Mouse (Mus musculus): Measurements from ENCODE around the gene Ssh2. TPM values are rescaled to one million over a fixed set of nuclear protein-coding genes. Genes with fewer than 3 reads are reported as not detected.

Ssh2 gene
- polyA plus RNA-seq, 1 experiment: not detected

DNA sequence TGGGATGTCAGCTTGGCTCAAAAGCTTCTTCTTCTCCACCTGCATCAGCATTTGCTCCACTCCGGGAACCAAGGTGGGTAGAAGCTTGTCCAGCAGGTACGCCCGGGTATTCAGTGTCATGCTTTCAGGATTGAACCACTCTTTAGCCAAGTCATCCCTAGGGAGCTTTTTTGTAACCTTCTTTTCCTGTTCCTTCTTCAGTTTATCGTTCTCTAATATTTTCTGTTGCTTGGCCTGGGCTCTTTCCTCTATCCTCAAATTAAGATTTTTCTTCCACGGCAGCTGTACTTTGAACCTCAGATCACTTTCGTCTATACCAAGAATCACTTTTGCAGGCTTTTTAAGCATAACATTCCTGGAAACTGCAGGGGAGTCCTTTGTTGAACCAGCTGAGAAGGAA lies 27.2 kb upstream of the Ssh2 start, which contains the start of gene Efcab5:
Gene Efcab5 (minus strand): TSS at position 101 of the 400 bp plus-strand sequence.
- WGBS: 85% methylated on average over 6 of the region's 6 CpGs
- no peak within 1 kb of the TSS for H3K27ac ChIP-seq (ENCODE audit: insufficient read depth, low read depth, low read length)

DNA sequence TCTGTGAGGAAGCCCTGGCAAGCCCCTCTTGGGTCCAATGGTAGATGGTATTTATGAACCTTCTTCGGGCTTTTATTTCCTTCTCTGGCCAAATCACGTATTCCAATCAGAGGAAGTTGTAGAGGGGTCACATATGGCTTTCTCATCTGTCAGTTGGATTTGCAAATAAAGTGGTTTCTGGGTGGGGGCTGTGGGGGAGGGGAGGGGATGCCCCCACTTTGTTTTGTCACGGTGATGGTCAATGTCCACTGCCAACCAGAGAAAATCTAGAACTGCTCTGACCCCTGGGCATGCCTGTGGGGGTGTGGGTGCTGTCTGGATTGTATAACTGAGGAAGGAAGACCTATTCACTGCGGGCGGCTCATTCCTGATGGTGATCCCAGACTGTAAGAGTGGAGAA lies 22.7 kb upstream of the Ssh2 start:
- Histone ChIP-seq H3K4me3 (ENCODE audit: insufficient read depth, low read depth, low read length) (no peak overlapping the region), H3K27ac (ENCODE audit: insufficient read depth, low read depth, low read length) (no peak overlapping the region), H3K4me1 (ENCODE audit: control insufficient read depth, insufficient read depth, low read length) (no peaks in the 10 kb centered on the region)
- TF ChIP-seq CTCF (IDR thresholded peaks at IDR 0.05; ENCODE audit: insufficient read depth, low read depth, low read length) (no peak), POLR2A (IDR thresholded peaks at IDR 0.05; ENCODE audit: insufficient read depth, low read depth, low read length) (no peak)
- 75% methylated on average over 5 of the region's 5 CpGs for WGBS

More for the DNA sequence above, 27.2 kb upstream of the Ssh2 start, which contains the start of gene Efcab5:
- H3K4me3 ChIP-seq (ENCODE audit: insufficient read depth, low read depth, low read length): no peak within 1 kb of the TSS
- no peaks in the 10 kb centered on the region for H3K4me1 ChIP-seq (ENCODE audit: control insufficient read depth, insufficient read depth, low read length)
- no peak for TF ChIP-seq POLR2A (IDR thresholded peaks at IDR 0.05; ENCODE audit: insufficient read depth, low read depth, low read length)
- TF ChIP-seq CTCF (IDR thresholded peaks at IDR 0.05; ENCODE audit: insufficient read depth, low read depth, low read length): no peak

DNA sequence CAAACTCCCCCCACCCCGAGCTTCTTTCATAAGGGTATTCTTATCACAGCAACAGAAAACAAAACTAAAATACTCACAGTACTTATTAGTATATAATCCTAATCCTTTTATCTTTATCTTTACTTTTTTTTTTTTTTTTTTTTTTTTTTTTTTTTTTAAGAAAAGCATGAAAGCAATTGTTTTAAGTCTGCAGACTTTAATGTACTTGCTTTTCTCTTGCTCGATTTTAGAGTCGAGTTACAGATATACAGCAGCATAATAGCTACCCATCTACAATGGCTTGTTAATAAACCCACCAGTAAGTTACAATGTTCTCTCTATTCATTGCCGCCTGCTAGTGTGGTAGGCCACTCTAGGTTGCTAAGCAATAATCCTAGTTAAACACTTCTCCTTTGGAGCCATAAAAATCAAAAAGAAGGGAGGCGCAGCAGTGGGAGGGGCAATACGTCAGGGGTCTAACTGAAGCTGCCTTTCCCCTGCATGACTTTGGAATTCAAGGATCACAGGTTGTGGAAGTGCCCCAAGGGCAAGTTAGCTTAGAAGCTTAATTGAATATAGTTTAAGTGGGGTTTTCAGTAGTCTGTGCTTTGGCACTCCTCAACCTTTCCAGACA lies 22.0 kb upstream of the Ssh2 start:
- TF ChIP-seq POLR2A (IDR thresholded peaks at IDR 0.05; ENCODE audit: insufficient read depth, low read depth, low read length) (no peak), CTCF (IDR thresholded peaks at IDR 0.05; ENCODE audit: insufficient read depth, low read depth, low read length) (no peak)
- whole genome bisulfite sequencing: 32% methylated on average over 6 of the region's 6 CpGs
- Histone ChIP-seq H3K4me1 (ENCODE audit: control insufficient read depth, insufficient read depth, low read length) (no peaks in the 10 kb centered on the region), H3K4me3 (ENCODE audit: insufficient read depth, low read depth, low read length) (no peak overlapping the region), H3K27ac (ENCODE audit: insufficient read depth, low read depth, low read length) (no peak overlapping the region)

DNA sequence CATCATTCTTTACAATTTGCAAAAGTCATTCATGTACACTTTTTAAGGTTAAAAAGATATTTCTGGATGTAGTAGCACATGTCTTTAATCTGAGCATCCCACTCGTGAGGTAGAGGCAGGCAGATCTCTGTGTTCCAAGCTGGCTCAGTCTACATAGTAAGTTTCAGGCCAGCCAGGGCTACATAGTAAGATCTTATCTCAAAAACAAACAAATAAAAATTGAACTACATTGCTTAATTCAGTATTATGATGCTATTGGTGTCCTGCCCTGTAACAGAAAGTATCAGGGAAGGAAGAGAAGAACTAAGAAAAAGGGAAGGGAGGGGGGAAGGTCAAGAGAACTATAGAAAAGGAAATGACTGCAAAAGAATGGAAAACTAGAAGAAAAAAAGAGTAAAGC lies 21.3 kb upstream of the Ssh2 start:
- no peaks in the 10 kb centered on the region for H3K4me1 ChIP-seq (ENCODE audit: control insufficient read depth, insufficient read depth, low read length)
- H3K27ac ChIP-seq (ENCODE audit: insufficient read depth, low read depth, low read length): no peak overlapping the region
- WGBS: 94% methylated on average over 1 of the region's 1 CpGs
- no peak overlapping the region for H3K4me3 ChIP-seq (ENCODE audit: insufficient read depth, low read depth, low read length)
- TF ChIP-seq CTCF (IDR thresholded peaks at IDR 0.05; ENCODE audit: insufficient read depth, low read depth, low read length) (no peak), POLR2A (IDR thresholded peaks at IDR 0.05; ENCODE audit: insufficient read depth, low read depth, low read length) (no peak)

DNA sequence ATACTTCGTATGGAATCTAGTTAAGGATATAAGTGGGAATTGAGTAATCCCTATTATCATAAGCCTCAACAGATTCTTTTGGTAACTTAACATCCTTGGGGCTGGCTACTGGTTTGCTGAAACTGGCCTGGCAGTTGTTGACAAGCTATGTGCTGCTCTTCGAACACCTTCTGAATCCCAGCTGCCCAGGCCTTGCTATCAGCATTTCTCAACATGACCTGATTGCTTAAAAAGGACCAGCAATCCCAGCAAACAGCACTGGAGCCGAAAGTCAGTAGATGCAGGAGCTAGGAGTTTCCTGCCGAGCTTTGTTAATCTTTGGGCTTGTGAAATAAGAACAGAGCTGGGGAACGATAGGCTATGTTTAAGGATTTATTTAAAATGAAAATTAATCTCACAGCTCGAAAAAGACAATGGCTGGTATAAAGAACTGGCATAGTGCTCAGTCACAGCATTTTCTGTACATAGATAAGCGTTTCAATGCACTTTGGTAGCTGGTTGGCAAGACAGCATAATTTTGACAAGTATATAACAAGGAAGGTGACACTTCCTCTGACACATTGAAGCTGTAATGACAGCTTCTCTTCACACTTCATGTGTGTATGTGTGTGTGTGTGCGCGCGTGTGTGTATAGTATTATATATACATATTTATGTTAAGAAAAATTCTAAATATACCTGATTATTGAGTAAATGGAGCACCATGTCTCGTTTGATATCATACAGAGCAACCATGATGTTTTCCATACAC lies 20.6 kb upstream of the Ssh2 start:
- Histone ChIP-seq H3K4me1 (ENCODE audit: control insufficient read depth, insufficient read depth, low read length) (no peaks in the 10 kb centered on the region), H3K27ac (ENCODE audit: insufficient read depth, low read depth, low read length) (no peak overlapping the region), H3K4me3 (ENCODE audit: insufficient read depth, low read depth, low read length) (no peak overlapping the region)
- 85% methylated on average over 11 of the region's 11 CpGs for WGBS
- TF ChIP-seq CTCF (IDR thresholded peaks at IDR 0.05; ENCODE audit: insufficient read depth, low read depth, low read length) (no peak), POLR2A (IDR thresholded peaks at IDR 0.05; ENCODE audit: insufficient read depth, low read depth, low read length) (no peak)

DNA sequence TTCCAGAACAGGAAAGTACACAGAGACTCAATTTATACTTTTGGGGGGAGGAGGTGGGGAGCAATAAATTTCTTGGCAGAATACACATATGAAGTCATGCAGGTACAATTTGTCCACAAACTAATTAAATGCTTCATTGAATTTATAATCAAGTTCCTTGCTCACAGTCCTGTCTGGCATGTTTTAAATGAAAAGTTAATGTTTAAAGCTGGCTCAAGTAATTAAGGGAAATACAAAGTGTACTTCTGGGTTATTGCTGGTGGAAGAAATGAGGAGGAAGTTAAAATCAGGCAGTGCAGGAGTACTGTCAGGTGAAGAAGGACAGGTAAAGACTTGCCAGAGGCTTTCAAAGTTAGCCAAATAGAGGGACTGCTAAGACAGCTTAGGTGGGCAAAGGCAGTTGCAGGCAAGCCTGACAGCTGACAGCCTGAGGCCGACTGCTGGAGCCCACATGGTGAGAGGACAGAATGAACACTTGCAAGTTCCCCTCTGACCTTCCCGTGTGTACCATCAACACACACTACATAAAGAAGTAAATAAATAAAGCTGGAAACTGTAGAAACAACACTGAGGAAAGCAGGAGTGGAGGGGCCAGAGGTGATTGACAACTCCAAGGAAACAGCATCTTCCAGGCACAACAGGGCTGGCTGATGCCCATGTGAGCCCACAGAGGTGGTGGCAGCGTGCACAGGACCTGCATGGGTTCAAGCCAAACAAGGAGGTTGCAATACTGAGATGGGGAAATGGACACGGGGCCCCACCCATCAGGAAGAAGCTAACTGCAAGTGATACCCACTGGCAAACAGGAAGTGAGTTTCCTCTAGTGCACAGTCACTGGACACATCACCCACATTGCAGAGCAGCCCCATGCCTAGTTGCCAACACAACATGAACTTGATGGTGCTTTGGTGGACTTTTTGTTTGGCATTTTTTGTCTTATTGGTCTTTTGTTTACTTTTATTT lies 19.6 kb upstream of the Ssh2 start:
- Histone ChIP-seq H3K4me3 (ENCODE audit: insufficient read depth, low read depth, low read length) (no peak overlapping the region), H3K4me1 (ENCODE audit: control insufficient read depth, insufficient read depth, low read length) (no peaks in the 10 kb centered on the region), H3K27ac (ENCODE audit: insufficient read depth, low read depth, low read length) (no peak overlapping the region)
- no peak for TF ChIP-seq POLR2A (IDR thresholded peaks at IDR 0.05; ENCODE audit: insufficient read depth, low read depth, low read length)
- TF ChIP-seq CTCF (IDR thresholded peaks at IDR 0.05; ENCODE audit: insufficient read depth, low read depth, low read length): no peak
- WGBS: 58% methylated on average over 4 of the region's 4 CpGs

DNA sequence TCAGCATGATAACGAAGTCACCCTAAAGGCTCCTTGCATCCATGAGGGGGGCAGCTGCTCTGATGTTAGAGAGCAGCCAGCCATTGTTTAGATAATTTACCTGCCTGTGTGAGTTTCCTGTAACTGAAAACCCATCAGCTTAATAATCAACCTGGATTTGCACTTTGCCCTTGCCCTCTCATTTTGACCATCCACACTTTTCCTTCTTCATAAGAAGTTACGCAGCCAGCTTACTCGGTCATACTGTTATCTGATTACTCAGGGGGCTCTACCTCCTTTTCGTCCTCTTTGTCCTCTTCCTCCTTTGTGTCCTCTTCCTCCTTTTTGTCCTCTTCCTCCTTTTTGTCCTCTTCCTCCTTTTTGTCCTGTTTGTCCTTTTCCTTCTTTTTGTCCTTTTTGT lies 16.5 kb upstream of the Ssh2 start:
- no peaks in the 10 kb centered on the region for H3K4me1 ChIP-seq (ENCODE audit: control insufficient read depth, insufficient read depth, low read length)
- TF ChIP-seq POLR2A (IDR thresholded peaks at IDR 0.05; ENCODE audit: insufficient read depth, low read depth, low read length): no peak
- no peak for TF ChIP-seq CTCF (IDR thresholded peaks at IDR 0.05; ENCODE audit: insufficient read depth, low read depth, low read length)
- H3K27ac ChIP-seq (ENCODE audit: insufficient read depth, low read depth, low read length): no peak overlapping the region
- no peak overlapping the region for H3K4me3 ChIP-seq (ENCODE audit: insufficient read depth, low read depth, low read length)
- WGBS: 79% methylated on average over 4 of the region's 4 CpGs

DNA sequence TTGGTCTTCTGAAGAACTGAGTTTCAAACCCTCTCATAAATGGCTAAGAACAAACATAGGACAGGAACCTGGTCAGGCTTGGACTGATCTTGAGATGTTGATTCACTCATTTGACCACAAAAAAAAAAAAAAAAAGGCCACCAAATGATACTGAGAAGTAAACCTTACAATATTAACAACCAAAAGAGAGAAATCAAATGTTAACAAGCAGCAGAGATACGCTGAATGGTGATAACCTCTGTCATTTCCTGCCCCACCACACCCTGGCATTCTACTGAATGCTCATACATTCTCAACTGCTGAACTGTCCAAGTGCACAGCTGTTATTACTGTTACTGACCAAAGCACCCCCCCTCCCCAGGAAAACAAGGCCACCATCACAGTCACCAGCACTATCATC lies 15.4 kb upstream of the Ssh2 start:
- H3K27ac ChIP-seq (ENCODE audit: insufficient read depth, low read depth, low read length): no peak overlapping the region
- no peaks in the 10 kb centered on the region for H3K4me1 ChIP-seq (ENCODE audit: control insufficient read depth, insufficient read depth, low read length)
- 93% methylated on average over 1 of the region's 1 CpGs for WGBS
- H3K4me3 ChIP-seq (ENCODE audit: insufficient read depth, low read depth, low read length): no peak overlapping the region
- no peak for TF ChIP-seq POLR2A (IDR thresholded peaks at IDR 0.05; ENCODE audit: insufficient read depth, low read depth, low read length)
- no peak for TF ChIP-seq CTCF (IDR thresholded peaks at IDR 0.05; ENCODE audit: insufficient read depth, low read depth, low read length)
